Mouse (Mus musculus): ENCODE measurements around the gene Fam50a.

Fam50a gene

GRCm38 (mm10) chrX:74312540-74313464 is at the start of gene Fam50a:
Gene Fam50a, plus strand, starts transcription at chrX:74313033.
- peak; percentile 69 for DNase-seq (ENCODE audit: low read depth, low spot score)

GRCm38 (mm10) chrX:74269736-74270061 is 43.1 kb upstream of the Fam50a start:
- no peak for DNase-seq (ENCODE audit: low read depth, low spot score)

- DNase-seq (ENCODE audit: low read depth, low spot score), result peak; percentile 94
Measured at GRCm38 (mm10) chrX:74270062-74270901, 42.6 kb upstream of the Fam50a start, which contains the start of gene Rpl10. Gene Rpl10, plus strand, starts transcription at chrX:74270812.

- no peak for DNase-seq (ENCODE audit: low read depth, low spot score)
Measured at GRCm38 (mm10) chrX:74270902-74271551, 41.8 kb upstream of the Fam50a start.

GRCm38 (mm10) chrX:74273422-74274322 is 39.2 kb upstream of the Fam50a start:
- DNase-seq (ENCODE audit: low read depth, low spot score), result no peak

GRCm38 (mm10) chrX:74277916-74278315 is 34.9 kb upstream of the Fam50a start:
- DNase-seq (ENCODE audit: low read depth, low spot score), result no peak

GRCm38 (mm10) chrX:74281041-74281731 is 31.6 kb upstream of the Fam50a start:
- no peak for DNase-seq (ENCODE audit: low read depth, low spot score)

- DNase-seq (ENCODE audit: low read depth, low spot score), result no peak
Measured at GRCm38 (mm10) chrX:74281732-74282394, 31.0 kb upstream of the Fam50a start, which contains the start of the genes Taz and Dnase1l1. Gene Taz, plus strand, starts transcription at chrX:74281912. Gene Dnase1l1, minus strand, starts transcription at chrX:74282337.

GRCm38 (mm10) chrX:74282395-74283091 is 30.3 kb upstream of the Fam50a start:
- peak; percentile 78 for DNase-seq (ENCODE audit: low read depth, low spot score)

- DNase-seq (ENCODE audit: low read depth, low spot score), result no peak
Measured at GRCm38 (mm10) chrX:74283092-74283437, 29.8 kb upstream of the Fam50a start.

GRCm38 (mm10) chrX:74293431-74293830 is 19.4 kb upstream of the Fam50a start:
- DNase-seq (ENCODE audit: low read depth, low spot score), result no peak

- peak; percentile 90 for DNase-seq (ENCODE audit: low read depth, low spot score)
Measured at GRCm38 (mm10) chrX:74296538-74297448, 16.0 kb upstream of the Fam50a start, which contains the start of gene Atp6ap1. Gene Atp6ap1, plus strand, starts transcription at chrX:74297097.

- DNase-seq (ENCODE audit: low read depth, low spot score), result no peak
Measured at GRCm38 (mm10) chrX:74298348-74298747, 14.5 kb upstream of the Fam50a start.

GRCm38 (mm10) chrX:74299721-74300120 is 13.1 kb upstream of the Fam50a start:
- no peak for DNase-seq (ENCODE audit: low read depth, low spot score)

- peak; percentile 64 for DNase-seq (ENCODE audit: low read depth, low spot score)
Measured at GRCm38 (mm10) chrX:74304867-74305700, 7.7 kb upstream of the Fam50a start, which contains the start of gene Gdi1. Gene Gdi1, plus strand, starts transcription at chrX:74304998.

- DNase-seq (ENCODE audit: low read depth, low spot score), result peak; percentile 46
Measured at GRCm38 (mm10) chrX:74328725-74329161, 15.9 kb downstream of the Fam50a start, which contains the start of gene Plxna3. Gene Plxna3, plus strand, starts transcription at chrX:74329066.

- DNase-seq (ENCODE audit: low read depth, low spot score), result no peak
Measured at GRCm38 (mm10) chrX:74329215-74329671, 16.4 kb downstream of the Fam50a start.
